Mouse (Mus musculus) lung, embryonic 14.5 days (tissue): ENCODE results near the gene Acoxl. TPM values are rescaled to one million over a fixed set of nuclear protein-coding genes. Genes with fewer than 3 reads are reported as not detected.

Source experiments
- ATAC-seq: fragments of 200-750 bp; cut with Nextera tagmentation; 2 replicates; pipeline ENCODE4 v1.8.0; 2017; ENCODE audit warnings: mild to moderate bottlenecking, moderate TSS enrichment, moderate library complexity; ENCODE audit not compliant: insufficient read depth
- DNase-seq: peaks from one replicate; pipeline ENCODE4 v3.0.0-alpha.2; 2015
- H3K27ac ChIP-seq: fragments of 300-500 bp; sonication (generic); 2 replicates; pipeline ENCODE4 v1.5.1; 2014; ENCODE audit warnings: low read depth, mild to moderate bottlenecking, moderate library complexity
- H3K27me3 ChIP-seq: fragments of 300-500 bp; sonication (generic); 2 replicates; pipeline ENCODE4 v1.6.1; 2014; ENCODE audit warnings: low read length, control low read depth; ENCODE audit not compliant: insufficient read depth
- H3K36me3 ChIP-seq: fragments of 300-500 bp; sonication (generic); 2 replicates; pipeline ENCODE4 v1.6.1; 2014; ENCODE audit warnings: control low read depth; ENCODE audit not compliant: insufficient read depth
- H3K4me1 ChIP-seq: fragments of 300-500 bp; sonication (generic); 2 replicates; pipeline ENCODE4 v1.6.1; 2014; ENCODE audit warnings: antibody characterized with exemption, control low read depth; ENCODE audit not compliant: insufficient read depth
- H3K4me2 ChIP-seq: fragments of 300-500 bp; sonication (generic); 2 replicates; pipeline ENCODE4 v1.6.1; 2014; ENCODE audit warnings: mild to moderate bottlenecking
- H3K4me3 ChIP-seq: fragments of 300-500 bp; sonication (generic); 2 replicates; pipeline ENCODE4 v1.5.1; 2014; ENCODE audit warnings: low read depth, low read length
- H3K9ac ChIP-seq: fragments of 300-500 bp; sonication (generic); 2 replicates; pipeline ENCODE4 v1.6.1; 2014
- H3K9me3 ChIP-seq: fragments of 300-500 bp; sonication (generic); 2 replicates; pipeline ENCODE4 v1.6.1; 2016; ENCODE audit warnings: low read depth, low read length, control low read depth
- CTCF ChIP-seq: IDR thresholded peaks from 2 replicates; pipeline ENCODE4 v1.5.1; 2016; ENCODE audit warnings: antibody characterized with exemption, low read depth
- WGBS: fragments of 180-500 bp; shearing (Covaris S2); extraction: QIAGEN DNeasy Blood & Tissue Kit; methylation state at CpG from one replicate; pipeline ENCODE4 v1.1.7; 2014; 5-methylcytosine and 5-hydroxymethylcytosine counted together
- polyA plus RNA-seq: library from polyadenylated mRNA; unstranded; fragments of >200 nt; fragmentation: Nextera tagmentation; extraction: Ambion mirVana; gene quantifications from 2 replicates; pipeline ENCODE4 v1.2.1, GENCODE M21; 2014

The Acoxl gene
- polyA plus RNA-seq, 1 experiment from 2014 or later = 0.30 TPM

- H3K9me3 ChIP-seq = no peaks in the 10 kb centered on the region
- no peak overlapping the region for H3K9ac ChIP-seq
- no peak for TF ChIP-seq CTCF
- H3K27me3 ChIP-seq = no peaks in the 10 kb centered on the region
- no peak overlapping the region for H3K4me2 ChIP-seq
- H3K36me3 ChIP-seq = no peaks in the 10 kb centered on the region
- H3K4me3 ChIP-seq = no peak overlapping the region
- no peak overlapping the region for H3K27ac ChIP-seq
- WGBS = 54% methylated on average over 2 of the region's 2 CpGs
- H3K4me1 ChIP-seq = no peaks in the 10 kb centered on the region
- ATAC-seq (no peak), DNase-seq (peak; percentile 45)
Observed at GRCm38 (mm10) chr2:127850371-127850770, 11.7 kb downstream of the Acoxl start.

GRCm38 (mm10) chr2:127854332-127854991, 15.8 kb downstream of the Acoxl start:
- ATAC-seq (peak; percentile 99), DNase-seq (peak; percentile 94)
- TF ChIP-seq CTCF = no peak

GRCm38 (mm10) chr2:127864381-127864780, 25.7 kb downstream of the Acoxl start:
- H3K4me3 ChIP-seq = no peak overlapping the region
- no peaks in the 10 kb centered on the region for H3K9me3 ChIP-seq
- no peak overlapping the region for H3K4me2 ChIP-seq
- WGBS = 65% methylated on average over 4 of the region's 4 CpGs
- DNase-seq = no peak
- H3K36me3 ChIP-seq = no peaks in the 10 kb centered on the region
- H3K4me1 ChIP-seq = no peaks in the 10 kb centered on the region
- H3K27me3 ChIP-seq = no peaks in the 10 kb centered on the region
- ATAC-seq = no peak
- H3K27ac ChIP-seq = no peak overlapping the region
- TF ChIP-seq CTCF = no peak
- H3K9ac ChIP-seq = no peak overlapping the region

More at GRCm38 (mm10) chr2:127854332-127854991, 15.8 kb downstream of the Acoxl start:
- Histone ChIP-seq H3K9me3 (no peaks in the 10 kb centered on the region), H3K9ac (no peak overlapping the region), H3K27ac (peak overlapping the region; percentile 64), H3K4me3 (no peak overlapping the region), H3K36me3 (no peaks in the 10 kb centered on the region), H3K27me3 (no peaks in the 10 kb centered on the region), H3K4me1 (no peaks in the 10 kb centered on the region), H3K4me2 (no peak overlapping the region)
- 34% methylated on average over 4 of the region's 4 CpGs for WGBS

- no peak for TF ChIP-seq CTCF
- H3K4me2 ChIP-seq = no peak overlapping the region
- no peak overlapping the region for H3K9ac ChIP-seq
- DNase-seq = peak; percentile 29
- H3K4me3 ChIP-seq = no peak overlapping the region
- H3K4me1 ChIP-seq = no peaks in the 10 kb centered on the region
- no peaks in the 10 kb centered on the region for H3K36me3 ChIP-seq
- WGBS = 57% methylated on average over 5 of the region's 5 CpGs
- H3K27me3 ChIP-seq = no peaks in the 10 kb centered on the region
- no peaks in the 10 kb centered on the region for H3K9me3 ChIP-seq
- no peak for ATAC-seq
- H3K27ac ChIP-seq = no peak overlapping the region
Observed at GRCm38 (mm10) chr2:127881063-127881462, 42.4 kb downstream of the Acoxl start.

DNA sequence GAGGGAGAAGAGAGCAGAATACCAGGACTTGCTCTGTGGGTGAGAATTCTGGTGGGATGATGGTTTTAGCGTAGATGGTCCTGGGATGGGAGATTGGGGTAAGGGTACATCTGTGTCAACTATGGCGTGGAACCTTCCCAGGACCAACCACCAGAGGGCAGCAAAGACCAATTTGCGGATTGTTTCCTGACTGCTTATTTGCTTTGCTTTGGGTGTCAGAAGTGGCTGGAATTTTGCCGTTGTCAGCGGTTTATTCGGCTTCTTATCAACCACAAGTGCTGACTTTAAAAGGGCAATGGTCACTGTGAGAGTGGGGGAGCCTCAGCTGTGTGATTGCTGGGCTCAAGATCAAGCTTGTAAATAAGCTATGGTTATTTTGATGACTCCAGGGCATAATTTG, 50.8 kb downstream of the Acoxl start:
- H3K27ac ChIP-seq = no peak overlapping the region
- no peaks in the 10 kb centered on the region for H3K9me3 ChIP-seq
- no peak overlapping the region for H3K4me2 ChIP-seq
- H3K4me3 ChIP-seq = no peak overlapping the region
- H3K27me3 ChIP-seq = no peaks in the 10 kb centered on the region
- 2% methylated on average over 6 of the region's 6 CpGs for WGBS
- peak; percentile 65; the same call in 1 of the 2 replicates for ATAC-seq
- peak; percentile 97 for DNase-seq
- peak; percentile 98 for TF ChIP-seq CTCF
- no peak overlapping the region for H3K9ac ChIP-seq
- no peaks in the 10 kb centered on the region for H3K36me3 ChIP-seq
- peaks cover 12% of the 10 kb centered on the region; the same call in 1 of the 2 replicates for H3K4me1 ChIP-seq

GRCm38 (mm10) chr2:127889979-127890378, 51.3 kb downstream of the Acoxl start:
- H3K4me1 ChIP-seq = peaks cover 12% of the 10 kb centered on the region; the same call in 1 of the 2 replicates
- no peaks in the 10 kb centered on the region for H3K27me3 ChIP-seq
- ATAC-seq (no peak), DNase-seq (peak; percentile 11)
- 69% methylated on average over 5 of the region's 5 CpGs for whole genome bisulfite sequencing
- peak overlapping the region; percentile 4; the same call in 1 of the 2 replicates for H3K27ac ChIP-seq
- TF ChIP-seq CTCF = no peak
- no peaks in the 10 kb centered on the region for H3K9me3 ChIP-seq
- no peak overlapping the region for H3K9ac ChIP-seq
- no peak overlapping the region for H3K4me2 ChIP-seq
- no peak overlapping the region for H3K4me3 ChIP-seq
- no peaks in the 10 kb centered on the region for H3K36me3 ChIP-seq

DNA sequence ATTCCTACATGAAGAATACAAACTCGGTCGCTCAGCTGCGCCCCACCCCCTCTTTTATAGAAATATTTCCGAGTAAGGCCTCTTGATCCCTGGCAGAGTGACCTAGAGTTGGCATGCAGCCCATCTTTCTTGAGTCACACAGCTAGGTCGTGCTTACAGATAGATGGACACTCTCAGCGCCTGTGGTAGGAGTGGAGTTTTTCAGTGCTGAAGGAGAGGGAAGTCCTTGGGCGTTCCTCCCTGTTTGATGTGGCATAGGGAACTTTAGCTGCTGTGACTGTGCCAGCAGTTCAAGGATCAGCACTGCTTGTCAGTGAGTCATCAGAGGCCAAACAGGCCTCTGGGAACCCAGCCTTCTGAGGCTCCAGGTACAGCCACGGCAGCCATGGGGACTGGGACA, 51.9 kb downstream of the Acoxl start:
- Histone ChIP-seq H3K4me2 (no peak overlapping the region), H3K4me1 (peaks cover 12% of the 10 kb centered on the region; the same call in 1 of the 2 replicates), H3K9ac (no peak overlapping the region), H3K27me3 (no peaks in the 10 kb centered on the region), H3K4me3 (no peak overlapping the region), H3K36me3 (no peaks in the 10 kb centered on the region), H3K9me3 (no peaks in the 10 kb centered on the region), H3K27ac (no peak overlapping the region; the same call in 1 of the 2 replicates)
- peak; percentile 68; the same call in 1 of the 2 replicates for ATAC-seq
- peak; percentile 79 for DNase-seq
- WGBS = 38% methylated on average over 8 of the region's 8 CpGs
- no peak for TF ChIP-seq CTCF
